Mouse (Mus musculus) cerebellum, adult 18-20 months (tissue): ENCODE data around the gene Vmn1r45.
"Not testable (repeated sequence)": the region's sequence is repeated elsewhere in the genome, so short reads cannot be mapped to it uniquely, and the experiment has no call there.

Experiments used
- DNase-seq, 2 experiments: peaks; one replicate each; pipeline ENCODE4 v3.0.0; 2021

Vmn1r45 gene

GRCm38 (mm10) chr6:89940498-89940897, at the start of gene Vmn1r45:
Vmn1r45 (minus strand) TSS chr6:89940598.
- not testable (repeated sequence) for DNase-seq

GRCm38 (mm10) chr6:89985989-89986388, 45.6 kb upstream of the Vmn1r45 start:
- DNase-seq = no peak

- DNase-seq = no peak
These were observed 28.6 kb upstream of the Vmn1r45 start, which contains the start of gene Vmn1r46 for GRCm38 (mm10) chr6:89969013-89969412. Vmn1r46 (plus strand) TSS chr6:89969313.

- DNase-seq = no peak
These were observed 25.9 kb upstream of the Vmn1r45 start for GRCm38 (mm10) chr6:89966341-89966740.

GRCm38 (mm10) chr6:89953556-89953955, 13.2 kb upstream of the Vmn1r45 start:
- DNase-seq = no peak

- DNase-seq = no peak
These were observed 528 bp upstream of the Vmn1r45 start for GRCm38 (mm10) chr6:89940926-89941325.

GRCm38 (mm10) chr6:89883812-89884211, 56.6 kb downstream of the Vmn1r45 start:
- DNase-seq = no peak

- DNase-seq = no peak
These were observed 57.0 kb downstream of the Vmn1r45 start, which contains the start of gene Vmn1r44 for GRCm38 (mm10) chr6:89883360-89883759. Vmn1r44 (plus strand) TSS chr6:89883660.
